Mouse (Mus musculus) thymus, adult 2 months (tissue): ENCODE data around the gene Lypd3. TPM values are rescaled to one million over a fixed set of nuclear protein-coding genes. Genes with fewer than 3 reads are reported as not detected.
A peak's percentile ranks its signal among the peaks of the same experiment; 100 is the strongest.

Source experiments
- DNase-seq: peaks from one replicate; pipeline ENCODE4 v3.0.0; 2021
- H3K27ac ChIP-seq: fragments of 200-500 bp; 2 replicates; pipeline ENCODE4 v1.5.1; 2012; ENCODE audit warnings: low read length, control low read depth; ENCODE audit not compliant: control insufficient read depth, insufficient read depth
- H3K27me3 ChIP-seq: fragments of 200-500 bp; 2 replicates; pipeline ENCODE4 v1.6.1; 2012; ENCODE audit warnings: mild to moderate bottlenecking, low read length, moderate library complexity, mixed read lengths; ENCODE audit not compliant: control insufficient read depth, insufficient read depth
- H3K36me3 ChIP-seq: fragments of 200-500 bp; 2 replicates; pipeline ENCODE4 v1.6.1; 2012; ENCODE audit warnings: mild to moderate bottlenecking, low read length, moderate library complexity; ENCODE audit not compliant: control insufficient read depth, insufficient read depth
- H3K4me1 ChIP-seq: fragments of 200-500 bp; replicated peaks from 2 replicates; pipeline ENCODE4 v1.6.1; 2012; ENCODE audit warnings: low read length; ENCODE audit not compliant: control insufficient read depth, insufficient read depth
- H3K4me3 ChIP-seq: fragments of 200-500 bp; 2 replicates; pipeline ENCODE4 v1.5.1; 2012; ENCODE audit warnings: mild to moderate bottlenecking, low read length, control low read depth, moderate library complexity; ENCODE audit not compliant: control insufficient read depth, insufficient read depth
- CTCF ChIP-seq: fragments of 200-500 bp; IDR thresholded peaks from 2 replicates; pipeline ENCODE4 v1.5.1; 2012; ENCODE audit warnings: mild to moderate bottlenecking, control low read depth, low read length, moderate library complexity, borderline replicate concordance; ENCODE audit not compliant: control insufficient read depth, poor library complexity, insufficient read depth; ENCODE audit errors: extremely low read depth
- POLR2A ChIP-seq: fragments of 200-500 bp; IDR thresholded peaks from 2 replicates; pipeline ENCODE4 v1.6.1; 2012; ENCODE audit warnings: mild to moderate bottlenecking, low read length, control low read depth, moderate library complexity; ENCODE audit not compliant: control insufficient read depth, poor library complexity, insufficient read depth; ENCODE audit errors: extremely low read depth
- WGBS: fragments of 180-500 bp; shearing (Covaris S2); methylation state at CpG from one replicate; pipeline ENCODE4 v1.1.7; 2018; 5-methylcytosine and 5-hydroxymethylcytosine counted together
- polyA plus RNA-seq: library from polyadenylated mRNA; depleted of rRNA; stranded (reverse); fragments of >200 nt; gene quantifications from 2 replicates; pipeline ENCODE4 v1.2.3, GENCODE M21; 2012

Gene Lypd3
- polyA plus RNA-seq, 1 experiment: 4.7 TPM

GRCm38 (mm10) chr7:24653681-24654080, 17.3 kb downstream of the Lypd3 start:
- H3K27ac ChIP-seq: no peak overlapping the region
- no peaks in the 10 kb centered on the region for H3K4me1 ChIP-seq
- WGBS: 25% methylated on average over 7 of the region's 7 CpGs
- no peaks in the 10 kb centered on the region for H3K27me3 ChIP-seq
- H3K4me3 ChIP-seq: no peak overlapping the region
- DNase-seq: peak; percentile 68
- H3K36me3 ChIP-seq: no peaks in the 10 kb centered on the region
- TF ChIP-seq CTCF: peak; percentile 82; the same call in 1 of the 2 replicates
- no peak for TF ChIP-seq POLR2A

- H3K27me3 ChIP-seq: no peaks in the 10 kb centered on the region
- no peak overlapping the region for H3K27ac ChIP-seq
- no peaks in the 10 kb centered on the region for H3K36me3 ChIP-seq
- DNase-seq: no peak
- no peak overlapping the region for H3K4me3 ChIP-seq
- TF ChIP-seq POLR2A (no peak), CTCF (no peak)
- 91% methylated on average over 12 of the region's 12 CpGs for WGBS
- H3K4me1 ChIP-seq: peaks cover 14% of the 10 kb centered on the region
Measured at GRCm38 (mm10) chr7:24659737-24660357, 23.5 kb downstream of the Lypd3 start.

- H3K27ac ChIP-seq: peak overlapping the region; percentile 80
- DNase-seq: peak; percentile 51
- WGBS: 23% methylated on average over 17 of the region's 17 CpGs
- H3K36me3 ChIP-seq: no peaks in the 10 kb centered on the region
- H3K27me3 ChIP-seq: no peaks in the 10 kb centered on the region
- TF ChIP-seq CTCF: no peak
- TF ChIP-seq POLR2A: no peak
- H3K4me3 ChIP-seq: no peak overlapping the region
- H3K4me1 ChIP-seq: peaks cover 14% of the 10 kb centered on the region
Measured at GRCm38 (mm10) chr7:24661118-24661904, 25.0 kb downstream of the Lypd3 start.

GRCm38 (mm10) chr7:24662575-24662974, 26.2 kb downstream of the Lypd3 start:
- 4% methylated on average over 8 of the region's 8 CpGs for WGBS
- H3K36me3 ChIP-seq: no peaks in the 10 kb centered on the region
- peak; percentile 82 for DNase-seq
- H3K27ac ChIP-seq: no peak overlapping the region; the same call in 1 of the 2 replicates
- H3K4me3 ChIP-seq: no peak overlapping the region
- peaks cover 14% of the 10 kb centered on the region for H3K4me1 ChIP-seq
- no peaks in the 10 kb centered on the region for H3K27me3 ChIP-seq
- TF ChIP-seq POLR2A: no peak
- TF ChIP-seq CTCF: peak; percentile 74; the same call in 1 of the 2 replicates

GRCm38 (mm10) chr7:24664301-24664700, 28.0 kb downstream of the Lypd3 start:
- H3K4me3 ChIP-seq: no peak overlapping the region
- 79% methylated on average over 8 of the region's 8 CpGs for WGBS
- no peaks in the 10 kb centered on the region for H3K27me3 ChIP-seq
- no peak for TF ChIP-seq CTCF
- no peak for TF ChIP-seq POLR2A
- peaks cover 14% of the 10 kb centered on the region for H3K4me1 ChIP-seq
- H3K27ac ChIP-seq: no peak overlapping the region
- DNase-seq: no peak
- H3K36me3 ChIP-seq: no peaks in the 10 kb centered on the region

- Histone ChIP-seq H3K27ac (no peak overlapping the region), H3K4me3 (no peak overlapping the region), H3K27me3 (no peaks in the 10 kb centered on the region), H3K4me1 (peaks cover 14% of the 10 kb centered on the region), H3K36me3 (no peaks in the 10 kb centered on the region)
- TF ChIP-seq POLR2A (no peak), CTCF (no peak)
- 85% methylated on average over 9 of the region's 9 CpGs for WGBS
- no peak for DNase-seq
Measured at GRCm38 (mm10) chr7:24664959-24665358, 28.6 kb downstream of the Lypd3 start.
